Mouse (Mus musculus): ENCODE measurements at regions not wholly inside any gene's neighbourhood (a gene's known extent, or its start where the extent isn't known, plus 50 kb on each side); places are given as distances from the start of the nearest gene placed in this dataset.

GRCm38 (mm10) chr10:46294290-46294689 lies 716.7 kb downstream of the Hace1 start:
- H3K9ac ChIP-seq (replicated peaks; ENCODE audit: low read length): no peak overlapping the region
- 75% methylated on average over 5 of the region's 5 CpGs for WGBS
- no peaks in the 10 kb centered on the region for H3K27me3 ChIP-seq (ENCODE audit: insufficient read depth, low read length)
- no peak for ATAC-seq (ENCODE audit: low FRiP score, low TSS enrichment)
- no peaks in the 10 kb centered on the region for H3K9me3 ChIP-seq (ENCODE audit: low read length)
- H3K36me3 ChIP-seq (ENCODE audit: insufficient read depth, low read length): no peaks in the 10 kb centered on the region
- H3K4me3 ChIP-seq (ENCODE audit: low read length): no peak overlapping the region
- H3K4me1 ChIP-seq (ENCODE audit: insufficient read depth, low read length): 0 out of 2 replicates have a peak, but pooled peaks cover 2% of the 10 kb centered on the region
- no peak overlapping the region for H3K4me2 ChIP-seq (replicated peaks; ENCODE audit: low read depth, low read length)
- H3K27ac ChIP-seq (ENCODE audit: low read length): no peak overlapping the region

- H3K27me3 ChIP-seq (ENCODE audit: insufficient read depth, low read length): no peaks in the 10 kb centered on the region
- WGBS: 70% methylated on average over 5 of the region's 5 CpGs
- no peak overlapping the region for H3K9ac ChIP-seq (replicated peaks; ENCODE audit: low read length)
- 0 out of 2 replicates have a peak, but pooled peaks cover 4% of the 10 kb centered on the region for H3K4me1 ChIP-seq (ENCODE audit: insufficient read depth, low read length)
- no peaks in the 10 kb centered on the region for H3K9me3 ChIP-seq (ENCODE audit: low read length)
- H3K4me2 ChIP-seq (replicated peaks; ENCODE audit: low read depth, low read length): no peak overlapping the region
- no peak overlapping the region for H3K4me3 ChIP-seq (ENCODE audit: low read length)
- no peaks in the 10 kb centered on the region for H3K36me3 ChIP-seq (ENCODE audit: insufficient read depth, low read length)
- H3K27ac ChIP-seq (ENCODE audit: low read length): no peak overlapping the region
- no peak for ATAC-seq (ENCODE audit: low FRiP score, low TSS enrichment)
Measured at GRCm38 (mm10) chr10:46298352-46298751, 720.7 kb downstream of the Hace1 start.

- H3K27me3 ChIP-seq (ENCODE audit: insufficient read depth, low read length): no peaks in the 10 kb centered on the region
- H3K9ac ChIP-seq (replicated peaks; ENCODE audit: low read length): no peak overlapping the region
- H3K27ac ChIP-seq (ENCODE audit: low read length): no peak overlapping the region
- 13% methylated on average over 3 of the region's 3 CpGs for WGBS
- H3K9me3 ChIP-seq (ENCODE audit: low read length): no peaks in the 10 kb centered on the region
- H3K4me2 ChIP-seq (replicated peaks; ENCODE audit: low read depth, low read length): no peak overlapping the region
- no peak overlapping the region for H3K4me3 ChIP-seq (ENCODE audit: low read length)
- ATAC-seq (ENCODE audit: low FRiP score, low TSS enrichment): peak; percentile 46; the same call in 1 of the 2 replicates
- H3K4me1 ChIP-seq (ENCODE audit: insufficient read depth, low read length): 0 out of 2 replicates have a peak, but pooled peaks cover 4% of the 10 kb centered on the region
- no peaks in the 10 kb centered on the region for H3K36me3 ChIP-seq (ENCODE audit: insufficient read depth, low read length)
Measured at GRCm38 (mm10) chr10:46299521-46299920, 721.9 kb downstream of the Hace1 start.

- H3K36me3 ChIP-seq (ENCODE audit: insufficient read depth, low read length): no peaks in the 10 kb centered on the region
- no peak overlapping the region for H3K4me2 ChIP-seq (replicated peaks; ENCODE audit: low read depth, low read length)
- no peak for ATAC-seq (ENCODE audit: low FRiP score, low TSS enrichment)
- H3K4me3 ChIP-seq (ENCODE audit: low read length): no peak overlapping the region
- 85% methylated on average over 5 of the region's 5 CpGs for WGBS
- H3K27me3 ChIP-seq (ENCODE audit: insufficient read depth, low read length): no peaks in the 10 kb centered on the region
- H3K9ac ChIP-seq (replicated peaks; ENCODE audit: low read length): no peak overlapping the region
- no peak overlapping the region for H3K27ac ChIP-seq (ENCODE audit: low read length)
- no peaks in the 10 kb centered on the region for H3K4me1 ChIP-seq (ENCODE audit: insufficient read depth, low read length)
- H3K9me3 ChIP-seq (ENCODE audit: low read length): no peaks in the 10 kb centered on the region
Measured at GRCm38 (mm10) chr10:46320328-46321038, 742.9 kb downstream of the Hace1 start.

GRCm38 (mm10) chr10:46321040-46321439 lies 743.4 kb downstream of the Hace1 start:
- Histone ChIP-seq H3K9me3 (ENCODE audit: low read length) (no peaks in the 10 kb centered on the region), H3K27me3 (ENCODE audit: insufficient read depth, low read length) (no peaks in the 10 kb centered on the region), H3K9ac (replicated peaks; ENCODE audit: low read length) (no peak overlapping the region), H3K4me3 (ENCODE audit: low read length) (no peak overlapping the region), H3K4me2 (replicated peaks; ENCODE audit: low read depth, low read length) (no peak overlapping the region), H3K36me3 (ENCODE audit: insufficient read depth, low read length) (no peaks in the 10 kb centered on the region), H3K4me1 (ENCODE audit: insufficient read depth, low read length) (no peaks in the 10 kb centered on the region), H3K27ac (ENCODE audit: low read length) (no peak overlapping the region)
- no peak for ATAC-seq (ENCODE audit: low FRiP score, low TSS enrichment)
- 91% methylated on average over 3 of the region's 3 CpGs for WGBS

GRCm38 (mm10) chr10:46329052-46329451 lies 751.4 kb downstream of the Hace1 start:
- no peaks in the 10 kb centered on the region for H3K36me3 ChIP-seq (ENCODE audit: insufficient read depth, low read length)
- no peak overlapping the region for H3K4me3 ChIP-seq (ENCODE audit: low read length)
- no peaks in the 10 kb centered on the region for H3K27me3 ChIP-seq (ENCODE audit: insufficient read depth, low read length)
- no peak overlapping the region for H3K9ac ChIP-seq (replicated peaks; ENCODE audit: low read length)
- H3K4me2 ChIP-seq (replicated peaks; ENCODE audit: low read depth, low read length): no peak overlapping the region
- H3K9me3 ChIP-seq (ENCODE audit: low read length): no peaks in the 10 kb centered on the region
- H3K4me1 ChIP-seq (ENCODE audit: insufficient read depth, low read length): no peaks in the 10 kb centered on the region
- ATAC-seq (ENCODE audit: low FRiP score, low TSS enrichment): no peak
- no peak overlapping the region for H3K27ac ChIP-seq (ENCODE audit: low read length)
- WGBS: 90% methylated on average over 1 of the region's 1 CpGs

- Histone ChIP-seq H3K27ac (ENCODE audit: low read length) (no peak overlapping the region), H3K36me3 (ENCODE audit: insufficient read depth, low read length) (no peaks in the 10 kb centered on the region), H3K27me3 (ENCODE audit: insufficient read depth, low read length) (no peaks in the 10 kb centered on the region), H3K4me2 (replicated peaks; ENCODE audit: low read depth, low read length) (no peak overlapping the region), H3K4me1 (ENCODE audit: insufficient read depth, low read length) (no peaks in the 10 kb centered on the region), H3K9me3 (ENCODE audit: low read length) (no peaks in the 10 kb centered on the region), H3K4me3 (ENCODE audit: low read length) (no peak overlapping the region), H3K9ac (replicated peaks; ENCODE audit: low read length) (no peak overlapping the region)
- ATAC-seq (ENCODE audit: low FRiP score, low TSS enrichment): no peak
Measured at GRCm38 (mm10) chr10:46331599-46332283, 754.1 kb downstream of the Hace1 start.

- no peak for ATAC-seq (ENCODE audit: low FRiP score, low TSS enrichment)
- Histone ChIP-seq H3K36me3 (ENCODE audit: insufficient read depth, low read length) (no peaks in the 10 kb centered on the region), H3K4me3 (ENCODE audit: low read length) (no peak overlapping the region), H3K27ac (ENCODE audit: low read length) (no peak overlapping the region), H3K4me1 (ENCODE audit: insufficient read depth, low read length) (no peaks in the 10 kb centered on the region), H3K9me3 (ENCODE audit: low read length) (no peaks in the 10 kb centered on the region), H3K4me2 (replicated peaks; ENCODE audit: low read depth, low read length) (no peak overlapping the region), H3K9ac (replicated peaks; ENCODE audit: low read length) (no peak overlapping the region), H3K27me3 (ENCODE audit: insufficient read depth, low read length) (no peaks in the 10 kb centered on the region)
Measured at GRCm38 (mm10) chr10:46333231-46333630, 755.6 kb downstream of the Hace1 start.

- no peak overlapping the region for H3K27ac ChIP-seq (ENCODE audit: low read length)
- no peaks in the 10 kb centered on the region for H3K4me1 ChIP-seq (ENCODE audit: insufficient read depth, low read length)
- no peak overlapping the region for H3K4me3 ChIP-seq (ENCODE audit: low read length)
- no peak overlapping the region for H3K9ac ChIP-seq (replicated peaks; ENCODE audit: low read length)
- WGBS: 75% methylated on average over 4 of the region's 4 CpGs
- no peaks in the 10 kb centered on the region for H3K27me3 ChIP-seq (ENCODE audit: insufficient read depth, low read length)
- no peaks in the 10 kb centered on the region for H3K36me3 ChIP-seq (ENCODE audit: insufficient read depth, low read length)
- no peak for ATAC-seq (ENCODE audit: low FRiP score, low TSS enrichment)
- H3K9me3 ChIP-seq (ENCODE audit: low read length): no peaks in the 10 kb centered on the region
- no peak overlapping the region for H3K4me2 ChIP-seq (replicated peaks; ENCODE audit: low read depth, low read length)
Measured at GRCm38 (mm10) chr10:46345315-46345714, 767.7 kb downstream of the Hace1 start.

- no peak overlapping the region for H3K9ac ChIP-seq (replicated peaks; ENCODE audit: low read length)
- H3K36me3 ChIP-seq (ENCODE audit: insufficient read depth, low read length): no peaks in the 10 kb centered on the region
- no peak for ATAC-seq (ENCODE audit: low FRiP score, low TSS enrichment)
- H3K4me3 ChIP-seq (ENCODE audit: low read length): no peak overlapping the region
- no peak overlapping the region for H3K27ac ChIP-seq (ENCODE audit: low read length)
- no peaks in the 10 kb centered on the region for H3K4me1 ChIP-seq (ENCODE audit: insufficient read depth, low read length)
- no peaks in the 10 kb centered on the region for H3K27me3 ChIP-seq (ENCODE audit: insufficient read depth, low read length)
- no peaks in the 10 kb centered on the region for H3K9me3 ChIP-seq (ENCODE audit: low read length)
- no peak overlapping the region for H3K4me2 ChIP-seq (replicated peaks; ENCODE audit: low read depth, low read length)
- WGBS: 65% methylated on average over 4 of the region's 4 CpGs
Measured at GRCm38 (mm10) chr10:46349613-46350012, 772.0 kb downstream of the Hace1 start.
